Mouse (Mus musculus) cerebellum, adult 2 months (tissue): ENCODE measurements around the gene F12. TPM values are rescaled to one million over a fixed set of nuclear protein-coding genes. Genes with fewer than 3 reads are reported as not detected.
A peak's percentile ranks its signal among the peaks of the same experiment; 100 is the strongest.

Experiments
- DNase-seq, 2 experiments: peaks; one replicate each; pipeline ENCODE4 v3.0.0; 2021
- H3K27ac ChIP-seq: fragments of 200-500 bp; 2 replicates; pipeline ENCODE4 v1.5.1; 2012; ENCODE audit warnings: low read length, control low read depth, inconsistent platforms; ENCODE audit not compliant: insufficient read depth
- H3K27me3 ChIP-seq: fragments of 200-500 bp; 2 replicates; pipeline ENCODE4 v1.6.1; 2012; ENCODE audit warnings: inconsistent platforms, mild to moderate bottlenecking, low read length, moderate library complexity; ENCODE audit not compliant: control insufficient read depth, insufficient read depth
- H3K4me1 ChIP-seq: fragments of 200-500 bp; 2 replicates; pipeline ENCODE4 v1.6.1; 2011; ENCODE audit warnings: low read length; ENCODE audit not compliant: control insufficient read depth, insufficient read depth
- H3K4me3 ChIP-seq: fragments of 200-500 bp; replicated peaks from 2 replicates; pipeline ENCODE3; 2011; ENCODE audit warnings: mild to moderate bottlenecking, low read depth, low read length, control low read depth; ENCODE audit not compliant: insufficient read depth
- CTCF ChIP-seq: fragments of 200-500 bp; IDR thresholded peaks from 2 replicates; pipeline ENCODE4 v1.5.1; 2011; ENCODE audit warnings: low read depth, mild to moderate bottlenecking, control low read depth, low read length, moderate library complexity, borderline replicate concordance; ENCODE audit not compliant: insufficient read depth
- POLR2A ChIP-seq: fragments of 200-500 bp; IDR thresholded peaks from 2 replicates; pipeline ENCODE4 v1.6.1; 2011; ENCODE audit warnings: low read length, control low read depth, borderline replicate concordance; ENCODE audit not compliant: insufficient read depth
- WGBS: fragments of 180-500 bp; shearing (Covaris S2); methylation state at CpG from one replicate; pipeline ENCODE4 v1.1.7; 2018; 5-methylcytosine and 5-hydroxymethylcytosine counted together
- polyA plus RNA-seq: library from polyadenylated mRNA; depleted of rRNA; stranded (reverse); fragments of >200 nt; gene quantifications from 2 replicates; pipeline ENCODE4 v1.2.3, GENCODE M21; 2012

The F12 gene
- polyA plus RNA-seq, 1 experiment = 0.11 TPM

DNA sequence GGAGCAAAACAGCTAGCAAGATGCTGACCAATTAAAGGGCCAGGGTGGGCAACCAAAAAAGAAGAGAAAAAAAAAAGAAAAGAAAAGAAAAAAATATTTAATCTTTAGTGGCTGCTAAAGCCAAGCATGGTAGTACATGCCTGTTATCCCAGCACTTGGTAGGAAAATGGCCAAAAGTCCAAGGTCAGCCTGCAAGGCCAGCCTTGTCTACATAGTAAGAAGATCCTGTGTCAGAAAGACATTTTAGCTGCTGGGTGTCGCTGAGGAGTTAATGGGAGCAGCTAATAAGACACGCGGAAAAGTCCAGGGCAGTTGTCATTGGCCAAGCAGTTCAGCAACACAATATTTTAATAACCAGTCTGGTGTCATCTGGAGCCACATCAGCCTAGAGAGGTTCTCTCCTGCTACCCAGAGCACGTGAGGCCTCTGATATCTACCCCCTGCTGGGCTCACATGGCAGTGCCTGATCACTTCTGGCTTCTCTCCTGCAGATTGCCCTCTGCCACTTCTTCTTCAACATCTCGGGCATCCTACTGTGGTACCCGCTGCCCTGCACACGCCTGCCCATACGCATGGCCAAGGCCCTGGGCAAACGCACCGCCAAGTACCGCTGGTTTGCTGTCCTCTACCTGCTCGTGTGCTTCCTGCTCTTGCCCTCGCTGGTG lies 13.8 kb downstream of the F12 start:
- DNase-seq = no peak
- WGBS = 55% methylated on average over 13 of the region's 13 CpGs

DNA sequence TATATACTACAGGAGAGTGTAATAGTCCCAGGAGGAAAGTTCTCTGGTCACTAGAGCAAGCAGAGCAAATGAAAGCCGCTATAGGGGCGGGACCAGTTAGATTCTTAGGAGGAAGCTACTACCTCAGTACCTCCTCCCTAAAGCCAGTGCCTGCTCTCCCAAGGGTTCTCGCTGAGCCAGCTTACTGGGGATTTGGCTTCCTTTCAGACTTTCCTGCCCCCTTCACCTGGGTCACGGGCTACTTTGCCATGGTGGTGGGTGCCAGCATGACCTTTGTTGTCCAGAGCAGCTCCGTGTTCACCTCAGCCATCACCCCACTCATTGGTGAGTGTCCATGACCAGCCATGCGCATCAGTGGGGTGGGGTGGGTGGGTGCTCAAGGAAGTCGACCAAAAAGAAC lies 14.8 kb downstream of the F12 start:
- DNase-seq = no peak
- Histone ChIP-seq H3K4me3 (no peak overlapping the region), H3K4me1 (peaks cover 3% of the 10 kb centered on the region; the same call in 1 of the 2 replicates), H3K27ac (no peak overlapping the region), H3K27me3 (no peaks in the 10 kb centered on the region)
- TF ChIP-seq CTCF (no peak), POLR2A (no peak)
- WGBS = 85% methylated on average over 7 of the region's 7 CpGs

More for the DNA sequence above, 13.8 kb downstream of the F12 start:
- no peak for TF ChIP-seq POLR2A
- no peak for TF ChIP-seq CTCF
- no peak overlapping the region for H3K4me3 ChIP-seq
- H3K27me3 ChIP-seq = no peaks in the 10 kb centered on the region
- H3K4me1 ChIP-seq = peaks cover 3% of the 10 kb centered on the region; the same call in 1 of the 2 replicates
- H3K27ac ChIP-seq = no peak overlapping the region

DNA sequence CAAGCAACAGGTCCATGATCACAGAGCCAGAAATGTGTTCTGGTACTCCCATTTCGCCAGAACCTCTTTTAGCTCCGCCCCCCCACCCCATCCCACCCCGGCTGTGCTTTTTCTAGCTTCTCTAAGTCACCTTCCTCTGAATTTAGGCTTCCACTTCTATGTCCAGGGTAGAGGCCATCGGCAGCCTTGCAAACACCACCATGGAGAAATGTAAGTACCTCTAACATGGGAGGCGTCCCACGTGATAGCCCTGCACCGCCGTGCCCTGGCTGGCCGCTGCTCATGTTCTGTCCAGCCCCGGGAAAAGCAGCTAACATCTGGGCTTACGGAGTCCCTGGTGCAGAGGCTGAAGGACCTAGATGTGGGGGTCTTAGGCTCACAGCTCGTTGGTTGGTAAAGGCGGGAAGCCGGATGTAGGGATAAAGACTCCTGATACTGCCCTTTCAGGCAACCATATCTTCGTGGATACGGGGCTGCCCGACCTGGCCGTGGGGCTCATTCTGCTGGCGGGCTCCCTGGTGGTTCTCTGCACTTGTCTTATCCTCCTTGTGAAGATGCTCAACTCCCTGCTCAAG lies 18.0 kb downstream of the F12 start:
- 86% methylated on average over 19 of the region's 19 CpGs for WGBS
- Histone ChIP-seq H3K27ac (no peak overlapping the region), H3K4me1 (no peaks in the 10 kb centered on the region), H3K27me3 (no peaks in the 10 kb centered on the region), H3K4me3 (no peak overlapping the region)
- DNase-seq = no peak
- TF ChIP-seq CTCF (no peak), POLR2A (no peak)

DNA sequence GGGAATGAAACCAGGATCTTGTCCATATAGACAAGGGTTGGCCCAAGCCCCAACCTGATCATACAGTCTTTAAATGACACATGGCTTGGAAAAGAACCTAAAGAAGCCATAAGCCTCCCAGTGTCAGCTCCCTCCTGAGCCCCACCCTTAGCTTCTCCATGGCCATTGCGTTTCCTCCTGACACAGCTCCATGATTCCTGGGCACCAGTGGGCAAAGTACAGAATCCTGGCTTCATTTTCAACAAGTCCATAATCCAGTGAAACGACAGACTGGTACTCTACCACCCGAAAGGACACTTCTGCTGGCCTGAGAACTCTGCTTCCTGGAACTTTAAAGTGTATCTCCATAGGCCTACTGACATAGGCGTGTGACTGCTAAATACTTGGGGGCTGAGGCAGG lies 19.3 kb downstream of the F12 start:
- no peak for DNase-seq
- H3K4me1 ChIP-seq = no peaks in the 10 kb centered on the region
- H3K27ac ChIP-seq = no peak overlapping the region
- H3K27me3 ChIP-seq = no peaks in the 10 kb centered on the region
- WGBS = 84% methylated on average over 4 of the region's 4 CpGs
- TF ChIP-seq CTCF (no peak), POLR2A (no peak)
- H3K4me3 ChIP-seq = no peak overlapping the region

DNA sequence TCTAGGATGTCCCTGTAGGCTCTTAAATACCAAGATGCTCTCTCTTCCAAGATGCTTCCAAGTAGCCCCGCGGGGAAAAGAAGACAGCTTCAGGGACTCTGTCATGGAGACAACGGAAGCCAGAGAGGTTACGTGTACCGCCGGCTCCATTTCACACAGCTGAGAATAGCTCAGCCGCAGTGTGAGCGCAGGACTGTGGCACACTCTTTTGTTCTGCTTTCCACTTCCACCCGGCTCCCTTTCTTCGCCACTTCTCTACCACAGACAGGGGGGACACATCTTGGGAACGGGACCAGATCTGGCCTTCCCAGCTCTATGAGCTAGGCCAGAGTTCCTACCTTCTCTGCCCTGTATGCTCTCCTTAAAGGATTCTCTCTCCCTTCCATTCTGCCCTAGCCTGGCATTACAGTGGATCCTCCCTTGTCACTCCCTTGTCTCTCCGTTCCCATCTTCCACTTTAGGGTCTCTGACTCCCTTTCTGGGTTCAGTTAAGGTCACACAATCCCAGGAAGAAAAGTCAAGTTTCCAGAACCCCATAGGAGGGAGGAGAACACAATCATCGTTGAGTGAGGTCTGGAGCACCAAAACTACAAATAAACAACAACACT lies 20.7 kb downstream of the F12 start:
- 43% methylated on average over 13 of the region's 13 CpGs for WGBS
- no peak overlapping the region for H3K27ac ChIP-seq
- TF ChIP-seq POLR2A (no peak), CTCF (no peak)
- no peaks in the 10 kb centered on the region for H3K27me3 ChIP-seq
- H3K4me1 ChIP-seq = no peaks in the 10 kb centered on the region
- DNase-seq = no peak
- no peak overlapping the region for H3K4me3 ChIP-seq

DNA sequence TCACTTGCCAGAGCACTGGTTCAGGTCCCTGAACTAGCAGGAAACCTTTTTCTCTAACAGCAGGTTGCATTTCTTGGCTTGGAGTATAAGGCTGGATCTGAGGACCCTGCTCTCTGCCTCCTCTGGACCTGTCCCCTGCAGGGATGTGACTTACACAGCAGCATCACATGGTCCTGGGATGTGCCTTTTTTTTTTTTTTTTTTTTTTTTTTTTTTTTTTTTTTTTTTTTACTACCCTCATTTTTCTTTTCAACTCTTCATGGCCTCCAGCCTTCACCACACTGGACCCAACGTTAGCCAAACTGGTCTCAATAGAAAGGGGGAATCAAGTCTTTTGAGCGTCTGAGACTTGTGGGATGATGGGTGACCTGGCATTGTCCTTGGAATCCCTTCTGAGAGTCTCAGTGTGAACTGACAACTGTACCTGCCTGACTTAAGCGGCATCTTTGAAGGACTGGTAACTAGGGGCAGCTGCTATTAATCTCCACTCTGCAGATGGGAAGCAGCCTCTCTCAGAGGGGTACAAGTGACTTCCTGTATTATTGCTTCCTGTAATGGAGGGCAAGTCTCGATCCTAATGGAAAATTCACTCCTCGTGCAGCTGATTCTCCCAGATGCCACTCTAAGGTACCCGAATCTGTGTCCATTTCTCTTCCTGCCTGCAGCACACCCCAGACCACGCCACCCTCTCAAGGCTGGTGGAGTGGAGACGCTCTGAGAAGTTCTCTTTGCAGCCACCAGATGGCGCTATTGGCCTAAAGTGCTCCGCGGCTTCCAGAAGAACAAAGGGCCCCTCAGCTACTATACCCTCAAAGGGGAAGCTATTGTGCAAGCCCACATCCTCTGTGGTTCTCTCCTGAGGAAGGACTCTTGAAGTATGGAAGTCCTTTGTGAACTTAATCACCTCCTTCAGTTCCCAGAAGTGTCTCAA lies 21.5 kb downstream of the F12 start:
- WGBS = 12% methylated on average over 11 of the region's 11 CpGs
- TF ChIP-seq CTCF (peak; percentile 92), POLR2A (no peak)
- H3K4me3 ChIP-seq = no peak overlapping the region
- no peaks in the 10 kb centered on the region for H3K27me3 ChIP-seq
- peak; percentile 51 to 73 for DNase-seq
- no peak overlapping the region for H3K27ac ChIP-seq
- no peaks in the 10 kb centered on the region for H3K4me1 ChIP-seq

DNA sequence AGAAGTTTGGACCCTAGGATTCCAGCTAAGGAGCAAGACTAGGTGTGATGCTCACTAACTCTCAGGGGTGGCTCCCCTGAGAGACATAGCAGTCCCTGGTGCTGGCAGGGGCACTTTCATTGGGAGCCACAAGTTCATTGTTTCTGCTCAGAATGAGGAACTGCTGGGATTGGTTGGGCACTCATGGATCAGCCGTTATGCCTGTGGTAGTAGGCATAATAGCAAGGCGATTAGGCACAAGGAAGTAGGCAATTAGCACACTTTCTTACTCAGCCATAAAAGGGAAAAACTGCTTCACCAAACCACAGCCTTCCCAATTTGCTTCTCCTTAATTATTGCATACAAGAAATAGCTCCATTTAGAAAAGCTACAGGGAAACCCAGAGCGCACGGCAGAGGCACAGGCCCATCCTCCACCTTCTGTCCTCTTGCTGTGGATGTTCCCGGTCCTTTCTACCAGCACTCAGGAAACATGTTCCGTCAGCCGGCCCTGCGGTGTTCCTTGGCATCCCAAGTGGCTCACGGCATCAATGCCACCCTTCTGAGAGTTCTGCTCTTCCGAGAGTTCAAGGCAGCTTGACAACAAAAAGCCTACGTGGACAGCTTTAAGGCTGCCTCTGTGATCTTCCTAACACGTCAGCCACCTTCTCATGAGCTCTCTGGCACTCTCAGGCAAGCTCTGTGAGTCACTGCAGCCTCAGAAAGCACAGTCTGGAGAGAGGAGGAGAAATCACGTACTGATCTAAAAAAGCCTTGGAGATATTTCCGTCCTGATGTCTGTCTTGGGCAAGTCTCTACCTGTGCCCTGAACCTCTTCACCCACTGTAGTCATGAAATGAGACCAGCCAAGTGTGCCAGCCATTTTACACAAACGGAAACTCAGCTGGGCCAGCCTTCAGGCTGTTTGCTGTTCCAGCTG lies 22.4 kb downstream of the F12 start:
- DNase-seq = no peak
- no peak for TF ChIP-seq CTCF
- TF ChIP-seq POLR2A = no peak
- WGBS = 65% methylated on average over 15 of the region's 15 CpGs
- H3K27me3 ChIP-seq = no peaks in the 10 kb centered on the region
- H3K4me3 ChIP-seq = no peak overlapping the region
- no peaks in the 10 kb centered on the region for H3K4me1 ChIP-seq
- no peak overlapping the region for H3K27ac ChIP-seq

DNA sequence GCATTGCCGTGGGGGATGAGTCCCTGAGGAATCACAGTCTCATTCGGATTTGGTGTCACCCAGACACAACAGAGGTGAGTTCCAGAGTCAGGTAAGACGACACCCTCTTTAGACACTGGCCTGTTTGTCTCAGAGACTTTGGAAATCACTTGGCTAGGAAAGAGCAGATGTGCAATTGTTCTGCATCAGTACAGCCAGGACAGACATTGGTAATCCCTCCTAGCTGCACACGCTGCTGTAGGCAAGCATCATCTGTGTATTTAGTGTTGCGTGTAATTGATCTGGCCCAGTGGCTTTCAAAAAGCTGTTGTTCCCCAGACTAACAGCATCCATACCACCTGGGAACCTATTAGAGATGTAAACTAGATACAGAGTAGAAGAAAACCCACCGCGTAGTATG lies 23.3 kb downstream of the F12 start:
- TF ChIP-seq CTCF = no peak
- TF ChIP-seq POLR2A = no peak
- DNase-seq = no peak
- Histone ChIP-seq H3K4me1 (no peaks in the 10 kb centered on the region), H3K27me3 (no peaks in the 10 kb centered on the region; the same call in 1 of the 2 replicates), H3K27ac (no peak overlapping the region), H3K4me3 (no peak overlapping the region)
- 50% methylated on average over 7 of the region's 7 CpGs for WGBS
